Mouse (Mus musculus) small intestine, adult 2 months (tissue): ENCODE results near the gene Wwc2. TPM values are rescaled to one million over a fixed set of nuclear protein-coding genes. Genes with fewer than 3 reads are reported as not detected.

Experiments
- H3K27ac ChIP-seq: fragments of 200-500 bp; 2 replicates; pipeline ENCODE4 v1.5.1; 2012; ENCODE audit warnings: low read depth, low read length, control low read depth, inconsistent platforms; ENCODE audit not compliant: insufficient read depth
- H3K27me3 ChIP-seq: fragments of 200-500 bp; 2 replicates; pipeline ENCODE4 v1.6.1; 2012; ENCODE audit warnings: mild to moderate bottlenecking, moderate library complexity, low read length, inconsistent platforms; ENCODE audit not compliant: control insufficient read depth, insufficient read depth
- H3K36me3 ChIP-seq: fragments of 200-500 bp; 2 replicates; pipeline ENCODE4 v1.6.1; 2012; ENCODE audit warnings: mild to moderate bottlenecking, low read length, control low read depth, inconsistent platforms; ENCODE audit not compliant: control insufficient read depth, insufficient read depth
- H3K4me1 ChIP-seq: fragments of 200-500 bp; 2 replicates; pipeline ENCODE4 v1.6.1; 2012; ENCODE audit warnings: low read length, inconsistent platforms, mixed read lengths; ENCODE audit not compliant: control insufficient read depth, insufficient read depth, insufficient read length
- H3K4me3 ChIP-seq: fragments of 200-500 bp; 2 replicates; pipeline ENCODE4 v1.5.1; 2012; ENCODE audit warnings: low read depth, mild to moderate bottlenecking, control low read depth, inconsistent platforms, low read length, moderate library complexity
- CTCF ChIP-seq: fragments of 200-500 bp; IDR thresholded peaks from 2 replicates; pipeline ENCODE4 v1.5.1; 2012; ENCODE audit warnings: low read depth, mild to moderate bottlenecking, control low read depth, inconsistent platforms, low read length, moderate library complexity, mixed read lengths; ENCODE audit not compliant: insufficient replicate concordance, insufficient read length; ENCODE audit errors: extremely low read depth
- POLR2A ChIP-seq: fragments of 200-500 bp; IDR thresholded peaks from 2 replicates; pipeline ENCODE4 v1.6.1; 2012; ENCODE audit warnings: low read depth, mild to moderate bottlenecking, control low read depth, inconsistent platforms, low read length, moderate library complexity
- WGBS: fragments of 180-500 bp; shearing (Covaris S2); methylation state at CpG from one replicate; pipeline ENCODE4 v1.1.7; 2018; 5-methylcytosine and 5-hydroxymethylcytosine counted together
- polyA plus RNA-seq: library from polyadenylated mRNA; depleted of rRNA; stranded (reverse); fragments of >200 nt; gene quantifications from 2 replicates; pipeline ENCODE4 v1.2.3, GENCODE M21; 2012

The Wwc2 gene
- polyA plus RNA-seq, 1 experiment: 1.9 TPM

DNA sequence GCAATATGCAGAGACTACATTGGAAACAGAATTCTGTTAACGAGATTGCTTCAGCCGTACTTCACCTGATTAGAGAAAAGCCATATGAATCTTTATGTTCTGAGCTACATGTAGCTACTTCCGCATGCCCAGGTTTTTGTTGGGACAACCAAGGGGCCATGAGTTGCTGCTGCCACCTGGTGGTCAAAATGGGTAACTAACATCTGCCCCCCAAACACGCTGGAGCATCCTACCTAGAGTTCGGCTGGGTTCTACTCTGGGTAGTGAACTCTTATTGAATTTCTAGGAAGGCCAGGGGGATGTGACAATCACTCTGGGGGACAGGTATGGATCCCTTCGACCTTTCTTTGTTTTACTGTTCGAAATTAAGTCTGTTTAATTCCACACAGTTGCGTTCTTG lies 25.8 kb upstream of the Wwc2 start:
- Histone ChIP-seq H3K4me1 (no peaks in the 10 kb centered on the region), H3K4me3 (no peak overlapping the region), H3K27me3 (no peaks in the 10 kb centered on the region), H3K36me3 (no peaks in the 10 kb centered on the region), H3K27ac (no peak overlapping the region)
- TF ChIP-seq POLR2A (no peak), CTCF (peak; percentile 93; the same call in 1 of the 2 replicates)
- WGBS: 15% methylated on average over 8 of the region's 8 CpGs

DNA sequence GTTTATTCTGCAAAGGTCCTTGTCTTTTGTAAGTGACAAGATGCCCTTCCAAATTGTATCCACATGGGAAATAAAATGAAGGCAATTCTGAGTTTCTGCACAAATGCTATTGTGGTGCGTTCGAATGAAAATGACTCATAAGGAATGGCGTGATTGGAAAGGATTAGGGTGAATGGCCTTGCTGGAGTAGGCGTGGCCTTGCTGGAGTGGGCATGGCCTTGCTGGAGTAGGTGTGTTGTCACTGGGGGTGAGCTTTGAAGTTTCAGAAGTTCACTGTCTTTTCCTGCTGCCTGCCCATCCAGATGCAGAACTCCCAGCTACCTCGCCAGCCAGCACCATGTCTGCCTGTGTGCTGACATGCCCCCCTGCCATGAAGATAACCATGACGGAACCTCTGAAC lies 23.7 kb upstream of the Wwc2 start:
- Histone ChIP-seq H3K27me3 (no peaks in the 10 kb centered on the region), H3K27ac (no peak overlapping the region), H3K36me3 (no peaks in the 10 kb centered on the region), H3K4me1 (no peaks in the 10 kb centered on the region), H3K4me3 (no peak overlapping the region)
- TF ChIP-seq CTCF (no peak), POLR2A (no peak)
- WGBS: 80% methylated on average over 6 of the region's 6 CpGs

DNA sequence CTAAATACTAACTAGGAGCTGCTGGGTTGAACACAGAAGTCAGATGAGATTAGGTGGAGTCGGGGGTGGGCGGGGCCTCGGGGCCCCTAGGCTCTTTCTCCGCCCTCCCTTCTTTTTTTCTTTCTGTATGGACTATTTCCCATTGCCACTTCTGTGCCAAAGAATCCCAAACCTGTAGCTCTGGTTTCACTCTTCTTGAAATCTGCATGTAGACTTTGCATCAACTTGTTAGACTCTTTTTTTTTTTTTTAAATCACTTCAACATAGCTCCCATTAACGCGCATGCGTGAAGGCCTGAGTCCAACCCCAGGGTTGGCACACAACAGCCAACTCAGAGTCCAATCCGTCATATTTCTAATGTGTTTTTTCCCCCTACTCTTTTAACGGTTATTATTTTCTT lies 22.6 kb upstream of the Wwc2 start:
- H3K27me3 ChIP-seq: no peaks in the 10 kb centered on the region
- WGBS: 83% methylated on average over 9 of the region's 9 CpGs
- no peak overlapping the region for H3K27ac ChIP-seq
- no peak overlapping the region for H3K4me3 ChIP-seq
- no peaks in the 10 kb centered on the region for H3K36me3 ChIP-seq
- no peaks in the 10 kb centered on the region for H3K4me1 ChIP-seq
- TF ChIP-seq CTCF (no peak), POLR2A (no peak)

DNA sequence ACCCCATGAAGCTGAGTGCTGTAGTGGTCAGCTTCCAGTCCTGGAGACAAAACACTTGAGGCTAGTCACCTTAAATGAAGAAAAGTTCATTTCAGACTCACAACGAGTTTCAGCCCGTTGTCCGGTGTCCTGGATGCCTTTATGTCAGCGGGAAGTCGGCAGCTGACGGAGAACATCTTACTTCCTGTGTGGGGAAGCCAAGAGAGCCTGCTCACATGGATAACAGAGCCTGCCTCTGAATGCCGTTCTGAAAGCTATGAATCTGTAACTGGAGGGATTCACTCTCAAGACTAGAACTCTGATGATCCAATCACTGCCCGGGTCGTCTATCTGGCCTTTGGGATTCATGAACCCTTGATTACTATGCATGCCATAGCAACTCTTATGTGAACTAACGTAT lies 21.1 kb upstream of the Wwc2 start:
- H3K27ac ChIP-seq: no peak overlapping the region
- WGBS: 82% methylated on average over 10 of the region's 10 CpGs

DNA sequence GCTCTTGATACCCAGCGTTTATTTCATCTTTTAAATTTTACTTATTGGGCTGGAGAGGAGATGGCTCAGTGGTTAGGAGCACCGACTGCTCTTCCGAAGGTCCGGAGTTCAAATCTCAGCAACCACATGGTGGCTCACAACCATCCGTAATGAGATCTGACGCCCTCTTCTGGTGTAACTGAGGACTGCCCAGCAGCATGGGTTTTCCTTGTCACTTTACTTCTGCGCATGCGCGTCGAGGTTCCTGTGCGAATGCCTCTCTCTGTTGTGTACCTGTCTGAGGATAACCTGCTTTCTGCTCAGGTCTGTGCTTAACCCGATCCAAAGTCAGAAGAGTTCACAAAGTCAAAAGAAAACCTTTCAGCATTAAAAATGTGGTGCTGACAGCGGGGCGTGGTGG lies 20.3 kb upstream of the Wwc2 start:
- no peaks in the 10 kb centered on the region for H3K4me1 ChIP-seq
- WGBS: 86% methylated on average over 14 of the region's 14 CpGs
- H3K4me3 ChIP-seq: no peak overlapping the region
- H3K27me3 ChIP-seq: no peaks in the 10 kb centered on the region
- no peak overlapping the region for H3K27ac ChIP-seq
- H3K36me3 ChIP-seq: no peaks in the 10 kb centered on the region
- no peak for TF ChIP-seq POLR2A
- TF ChIP-seq CTCF: no peak

More for the DNA sequence above, 21.1 kb upstream of the Wwc2 start:
- no peaks in the 10 kb centered on the region for H3K4me1 ChIP-seq
- H3K27me3 ChIP-seq: no peaks in the 10 kb centered on the region
- no peak overlapping the region for H3K4me3 ChIP-seq
- H3K36me3 ChIP-seq: no peaks in the 10 kb centered on the region
- TF ChIP-seq POLR2A: no peak
- no peak for TF ChIP-seq CTCF

DNA sequence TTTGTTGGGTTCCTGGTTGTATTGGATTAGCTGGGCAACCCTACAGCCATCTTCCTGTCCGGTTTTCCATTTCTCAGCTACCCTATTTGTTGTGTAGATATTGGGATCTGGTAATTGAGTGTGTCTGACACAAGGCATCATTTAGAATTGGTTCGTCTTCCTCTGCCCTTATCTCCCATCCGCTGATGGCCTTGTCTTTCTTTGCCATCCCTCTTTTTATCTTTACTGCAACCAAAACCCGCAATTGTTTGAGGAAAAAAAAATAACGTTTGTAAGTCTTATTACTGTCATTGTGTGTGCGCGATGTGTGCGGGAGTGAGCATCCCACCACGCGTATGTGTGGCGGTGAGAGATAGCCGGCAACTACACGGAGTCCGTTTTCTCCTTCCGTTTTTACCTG lies 18.7 kb upstream of the Wwc2 start:
- TF ChIP-seq CTCF: no peak
- Histone ChIP-seq H3K27ac (no peak overlapping the region), H3K4me3 (no peak overlapping the region), H3K4me1 (no peaks in the 10 kb centered on the region), H3K27me3 (no peaks in the 10 kb centered on the region), H3K36me3 (no peaks in the 10 kb centered on the region)
- 86% methylated on average over 15 of the region's 15 CpGs for WGBS

DNA sequence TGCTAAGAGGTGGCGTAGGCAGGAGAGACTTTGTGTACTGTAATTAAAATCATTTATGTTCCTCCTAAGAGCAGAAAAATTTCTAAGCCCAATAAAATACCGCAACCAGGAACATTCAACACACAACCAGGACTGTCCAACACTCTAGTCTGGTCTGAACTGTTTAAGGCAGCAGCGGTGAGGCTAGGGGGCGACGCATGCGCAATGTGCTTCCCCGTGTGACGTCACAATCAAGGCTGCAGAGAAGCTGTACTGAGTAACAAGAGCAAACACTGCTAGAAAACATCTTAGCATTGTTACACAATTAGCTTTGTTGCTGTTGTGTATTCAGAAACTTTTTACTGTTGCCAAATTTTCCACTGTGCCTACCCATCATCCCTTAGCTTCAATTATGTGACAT lies 18.2 kb upstream of the Wwc2 start:
- TF ChIP-seq POLR2A (no peak), CTCF (no peak)
- Histone ChIP-seq H3K27ac (no peak overlapping the region), H3K27me3 (no peaks in the 10 kb centered on the region), H3K4me3 (no peak overlapping the region), H3K4me1 (no peaks in the 10 kb centered on the region), H3K36me3 (no peaks in the 10 kb centered on the region)
- 78% methylated on average over 8 of the region's 8 CpGs for WGBS

DNA sequence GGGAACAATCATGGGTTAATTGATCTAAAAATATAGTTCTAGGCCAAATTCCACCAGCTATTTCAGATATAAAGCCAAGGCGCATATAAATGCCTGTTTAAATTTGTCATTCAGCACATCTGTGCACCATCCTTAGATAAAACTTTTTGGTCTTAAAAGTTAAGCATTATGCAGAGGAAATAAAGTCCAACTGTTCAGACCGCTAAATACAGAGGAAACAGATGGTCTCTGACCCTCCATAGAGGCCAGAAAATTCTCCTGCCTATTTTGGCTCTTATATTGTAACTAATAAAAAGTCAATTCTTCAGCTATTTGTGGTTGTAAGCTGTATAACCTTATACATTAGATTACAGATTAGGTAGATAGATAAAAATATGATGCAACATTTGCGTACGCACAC lies 16.1 kb upstream of the Wwc2 start:
- no peak for TF ChIP-seq CTCF
- no peak for TF ChIP-seq POLR2A
- WGBS: 85% methylated on average over 4 of the region's 4 CpGs
- H3K36me3 ChIP-seq: no peaks in the 10 kb centered on the region
- H3K4me1 ChIP-seq: no peaks in the 10 kb centered on the region
- no peaks in the 10 kb centered on the region for H3K27me3 ChIP-seq
- H3K4me3 ChIP-seq: no peak overlapping the region
- no peak overlapping the region for H3K27ac ChIP-seq
